Mouse (Mus musculus) kidney, adult 2 months (tissue): Measurements from ENCODE around the gene Slco4a1. TPM values are rescaled to one million over a fixed set of nuclear protein-coding genes. Genes with fewer than 3 reads are reported as not detected.

Experiments used
- DNase-seq: peaks from one replicate; pipeline ENCODE4 v3.0.0; 2021
- H3K27ac ChIP-seq: fragments of 200-500 bp; 2 replicates; pipeline ENCODE4 v1.5.1; 2012; ENCODE audit warnings: low read depth, low read length, control low read depth, inconsistent platforms; ENCODE audit not compliant: insufficient read depth
- H3K27me3 ChIP-seq: fragments of 200-500 bp; replicated peaks from 2 replicates; pipeline ENCODE4 v1.6.1; 2012; ENCODE audit warnings: mild to moderate bottlenecking, moderate library complexity, low read length, inconsistent platforms; ENCODE audit not compliant: control insufficient read depth, insufficient read depth
- H3K36me3 ChIP-seq: fragments of 200-500 bp; 2 replicates; pipeline ENCODE4 v1.6.1; 2012; ENCODE audit warnings: mild to moderate bottlenecking, moderate library complexity, low read length, inconsistent platforms; ENCODE audit not compliant: control insufficient read depth, insufficient read depth
- H3K4me1 ChIP-seq: fragments of 200-500 bp; 2 replicates; pipeline ENCODE4 v1.6.1; 2011; ENCODE audit warnings: low read length; ENCODE audit not compliant: control insufficient read depth, insufficient read depth
- H3K4me3 ChIP-seq: fragments of 200-500 bp; 2 replicates; pipeline ENCODE4 v1.5.1; 2011; ENCODE audit warnings: mild to moderate bottlenecking, low read depth, low read length, control low read depth; ENCODE audit not compliant: insufficient read depth
- CTCF ChIP-seq: fragments of 200-500 bp; conservative IDR thresholded peaks from 2 replicates; pipeline ENCODE4 v1.5.1; 2011; ENCODE audit warnings: low read depth, mild to moderate bottlenecking, control low read depth, low read length, moderate library complexity, mixed read lengths; ENCODE audit not compliant: insufficient read depth, insufficient read length
- POLR2A ChIP-seq: fragments of 200-500 bp; IDR thresholded peaks from one replicate; pipeline ENCODE4 v1.6.1; 2011; ENCODE audit warnings: low read depth, low read length, control low read depth
- WGBS: fragments of 180-500 bp; shearing (Covaris S2); methylation state at CpG from one replicate; pipeline ENCODE4 v1.1.7; 2018; 5-methylcytosine and 5-hydroxymethylcytosine counted together
- polyA plus RNA-seq: library from polyadenylated mRNA; depleted of rRNA; stranded (reverse); fragments of >200 nt; gene quantifications from 2 replicates; pipeline ENCODE4 v1.2.3, GENCODE M21; 2012

Slco4a1 gene
- polyA plus RNA-seq, 1 experiment, result 49.4 TPM

- Histone ChIP-seq H3K36me3 (no peaks in the 10 kb centered on the region), H3K4me1 (peaks cover 11% of the 10 kb centered on the region), H3K27me3 (no peaks in the 10 kb centered on the region), H3K27ac (peak overlapping the region; percentile 47; the same call in 1 of the 2 replicates), H3K4me3 (no peak overlapping the region)
- WGBS, result 95% methylated on average over 1 of the region's 1 CpGs
- no peak for TF ChIP-seq POLR2A
- TF ChIP-seq CTCF, result no peak
- DNase-seq, result no peak
Measured at GRCm38 (mm10) chr2:180445962-180446361, 10.1 kb upstream of the Slco4a1 start.

GRCm38 (mm10) chr2:180449007-180449406 is 7.0 kb upstream of the Slco4a1 start:
- TF ChIP-seq CTCF (no peak), POLR2A (no peak)
- no peak for DNase-seq
- H3K27ac ChIP-seq, result no peak overlapping the region
- H3K4me1 ChIP-seq, result no peaks in the 10 kb centered on the region
- WGBS, result 62% methylated on average over 5 of the region's 5 CpGs
- no peaks in the 10 kb centered on the region for H3K27me3 ChIP-seq
- H3K4me3 ChIP-seq, result no peak overlapping the region
- no peaks in the 10 kb centered on the region for H3K36me3 ChIP-seq

- Histone ChIP-seq H3K4me3 (no peak overlapping the region), H3K4me1 (no peaks in the 10 kb centered on the region), H3K36me3 (no peaks in the 10 kb centered on the region), H3K27ac (no peak overlapping the region), H3K27me3 (no peaks in the 10 kb centered on the region)
- no peak for TF ChIP-seq POLR2A
- no peak for TF ChIP-seq CTCF
- WGBS, result 67% methylated on average over 5 of the region's 5 CpGs
- peak; percentile 31 for DNase-seq
Measured at GRCm38 (mm10) chr2:180450529-180450928, 5.5 kb upstream of the Slco4a1 start.

- H3K4me1 ChIP-seq, result peaks cover 7% of the 10 kb centered on the region; the same call in 1 of the 2 replicates
- TF ChIP-seq POLR2A, result no peak
- TF ChIP-seq CTCF, result no peak
- 5% methylated on average over 28 of the region's 28 CpGs for WGBS
- H3K36me3 ChIP-seq, result no peaks in the 10 kb centered on the region
- H3K27me3 ChIP-seq, result no peaks in the 10 kb centered on the region
- DNase-seq, result no peak
- peak overlapping the region; percentile 51 for H3K4me3 ChIP-seq
- peak overlapping the region; percentile 49 for H3K27ac ChIP-seq
Measured at GRCm38 (mm10) chr2:180456705-180457104, 660 bp downstream of the Slco4a1 start.

GRCm38 (mm10) chr2:180457680-180458079 is 1.6 kb downstream of the Slco4a1 start:
- Histone ChIP-seq H3K4me3 (peak overlapping the region; percentile 51), H3K27ac (peak overlapping the region; percentile 49), H3K27me3 (no peaks in the 10 kb centered on the region), H3K4me1 (peaks cover 10% of the 10 kb centered on the region; the same call in 1 of the 2 replicates), H3K36me3 (no peaks in the 10 kb centered on the region)
- TF ChIP-seq POLR2A (no peak), CTCF (no peak)
- 73% methylated on average over 2 of the region's 2 CpGs for WGBS
- peak; percentile 59 for DNase-seq

GRCm38 (mm10) chr2:180459437-180459836 is 3.4 kb downstream of the Slco4a1 start:
- DNase-seq, result peak; percentile 56
- no peaks in the 10 kb centered on the region for H3K36me3 ChIP-seq
- peaks cover 10% of the 10 kb centered on the region; the same call in 1 of the 2 replicates for H3K4me1 ChIP-seq
- H3K27me3 ChIP-seq, result no peaks in the 10 kb centered on the region
- no peak overlapping the region for H3K4me3 ChIP-seq
- H3K27ac ChIP-seq, result peak overlapping the region; percentile 57
- TF ChIP-seq POLR2A (no peak), CTCF (no peak)
- 75% methylated on average over 4 of the region's 4 CpGs for WGBS

GRCm38 (mm10) chr2:180460801-180461200 is 4.8 kb downstream of the Slco4a1 start:
- no peak for TF ChIP-seq POLR2A
- Histone ChIP-seq H3K36me3 (no peaks in the 10 kb centered on the region), H3K27ac (peak overlapping the region; percentile 73), H3K4me1 (peaks cover 10% of the 10 kb centered on the region; the same call in 1 of the 2 replicates), H3K27me3 (no peaks in the 10 kb centered on the region), H3K4me3 (no peak overlapping the region)
- DNase-seq, result peak; percentile 26
- WGBS, result 59% methylated on average over 8 of the region's 8 CpGs
